Mouse (Mus musculus) NIH3T3 (cell line): ENCODE measurements around the gene Hivep2.

Source experiments
- DNase-seq: peaks from one replicate; pipeline ENCODE4 v3.0.0-alpha.2; 2012; ENCODE audit warnings: low read depth

The Hivep2 gene

GRCm38 (mm10) chr10:13965974-13966829, at the start of gene Hivep2:
Gene Hivep2, plus strand, starts transcription at chr10:13966075.
- peak; percentile 70 for DNase-seq

DNA sequence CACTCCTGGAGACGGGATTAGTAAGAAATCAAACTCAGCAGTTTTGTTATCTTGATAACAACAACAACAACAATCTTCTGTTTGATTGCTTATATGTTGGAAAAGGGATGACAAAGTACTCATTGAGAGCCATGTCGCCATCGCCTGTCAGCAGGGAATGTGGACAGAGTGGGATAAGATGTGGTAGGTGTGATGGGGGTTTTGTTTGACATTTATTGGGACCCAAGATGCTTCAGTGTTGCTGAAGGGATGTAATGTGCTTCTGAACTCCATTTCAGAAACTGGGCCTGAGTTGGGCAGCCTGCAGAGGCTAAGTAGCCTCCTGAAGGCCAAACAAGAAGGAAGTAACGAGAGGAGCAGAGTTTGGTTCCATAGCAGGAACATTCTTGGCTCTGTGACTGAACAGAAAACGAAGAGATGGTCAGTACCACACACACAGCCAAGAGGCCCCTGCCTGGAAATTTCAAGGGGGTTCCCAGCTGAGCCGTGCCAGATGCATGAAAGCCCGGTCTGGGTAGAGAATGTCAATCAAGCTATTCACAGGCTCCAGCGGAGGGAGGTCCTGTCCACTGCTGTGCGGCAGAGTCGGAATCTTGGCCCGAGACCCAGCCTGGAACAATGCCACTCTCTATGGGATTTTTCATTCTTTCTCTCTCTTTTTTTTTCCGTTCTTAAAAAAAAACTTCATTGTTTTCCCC, 49.1 kb upstream of the Hivep2 start:
- DNase-seq, result peak; percentile 67

DNA sequence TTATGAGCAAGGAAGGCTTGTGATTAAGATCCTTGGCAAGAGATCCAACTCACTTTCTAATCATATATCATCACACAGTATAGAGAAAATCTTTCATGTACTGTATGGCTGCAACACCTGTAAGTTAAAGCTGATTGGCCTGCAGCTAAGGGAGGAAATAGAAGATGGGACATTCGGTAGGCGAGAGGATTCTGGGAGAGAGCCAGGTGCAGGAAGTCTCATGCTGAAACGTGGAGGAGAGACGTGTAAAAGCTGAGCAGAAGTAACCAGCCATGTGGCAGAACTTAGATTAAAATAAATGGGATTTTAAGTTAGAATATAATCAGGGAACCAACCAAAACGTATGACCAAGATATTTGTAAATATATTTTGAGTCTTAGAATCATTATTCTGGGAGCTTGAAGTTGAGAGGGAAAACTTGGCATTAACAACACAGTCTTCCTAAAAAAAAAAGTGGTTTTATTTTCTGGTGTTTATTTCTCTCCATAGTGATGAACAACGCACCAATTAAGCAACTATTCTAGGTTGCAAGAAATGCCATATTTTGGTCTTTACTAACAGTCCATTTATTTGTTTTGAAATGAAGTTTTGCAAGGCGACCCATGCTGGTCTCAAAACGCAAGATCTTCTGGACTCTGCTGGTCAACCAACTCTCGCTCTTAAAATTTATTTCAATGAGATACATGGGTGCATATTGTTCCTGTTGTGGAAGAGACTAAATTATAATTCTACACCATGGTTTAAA, 44.1 kb upstream of the Hivep2 start:
- no peak for DNase-seq

- DNase-seq, result no peak
Measured at GRCm38 (mm10) chr10:13929306-13929705, 36.6 kb upstream of the Hivep2 start.

- no peak for DNase-seq
Measured at GRCm38 (mm10) chr10:13932147-13932546, 33.7 kb upstream of the Hivep2 start.

GRCm38 (mm10) chr10:13933320-13933719, 32.6 kb upstream of the Hivep2 start:
- no peak for DNase-seq

GRCm38 (mm10) chr10:13935646-13936045, 30.2 kb upstream of the Hivep2 start:
- DNase-seq, result no peak

GRCm38 (mm10) chr10:13941406-13941805, 24.5 kb upstream of the Hivep2 start:
- no peak for DNase-seq

DNA sequence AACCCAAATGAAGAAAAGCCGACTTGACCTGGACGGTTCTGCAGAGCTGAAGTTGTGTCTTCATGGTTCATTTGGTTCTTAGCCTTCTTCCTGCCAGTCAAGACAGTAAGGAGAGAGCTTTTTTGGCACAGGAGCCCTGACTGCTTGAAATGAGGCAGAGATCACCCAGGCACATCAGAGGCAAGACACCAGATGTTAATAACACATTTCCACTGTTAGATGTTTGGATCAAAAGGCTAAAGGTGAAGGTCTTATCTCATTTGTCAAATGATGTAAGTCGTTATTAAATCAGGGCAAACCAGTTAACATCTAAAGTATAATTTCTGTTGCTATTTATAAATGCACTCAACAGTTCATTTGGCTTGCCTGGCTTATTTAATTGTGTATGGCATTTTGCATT, 22.2 kb upstream of the Hivep2 start:
- no peak for DNase-seq

DNA sequence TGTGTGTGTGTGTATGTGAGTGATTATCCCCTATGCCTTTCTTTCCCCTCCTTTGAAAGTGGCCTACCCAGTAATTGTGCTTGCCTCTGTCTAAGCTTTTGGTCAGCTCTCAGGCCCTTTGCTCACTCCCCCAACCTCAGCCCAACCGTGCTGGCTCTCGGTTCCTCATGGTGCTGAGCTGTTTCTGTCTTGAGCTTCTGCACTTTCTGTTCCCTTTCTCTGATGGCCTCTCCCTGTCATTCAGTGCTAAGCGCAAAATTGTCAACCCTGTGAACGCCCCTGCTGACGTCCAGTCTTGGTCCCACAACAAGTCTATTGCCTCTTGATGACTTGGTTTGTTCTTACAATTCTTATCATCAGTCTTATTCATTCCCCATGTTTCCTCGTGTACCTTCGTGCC, 19.4 kb upstream of the Hivep2 start:
- DNase-seq, result no peak

- no peak for DNase-seq
Measured at GRCm38 (mm10) chr10:13962965-13963364, 2.9 kb upstream of the Hivep2 start.

- peak; percentile 26 for DNase-seq
Measured at GRCm38 (mm10) chr10:13963908-13964500, 1.9 kb upstream of the Hivep2 start.

DNA sequence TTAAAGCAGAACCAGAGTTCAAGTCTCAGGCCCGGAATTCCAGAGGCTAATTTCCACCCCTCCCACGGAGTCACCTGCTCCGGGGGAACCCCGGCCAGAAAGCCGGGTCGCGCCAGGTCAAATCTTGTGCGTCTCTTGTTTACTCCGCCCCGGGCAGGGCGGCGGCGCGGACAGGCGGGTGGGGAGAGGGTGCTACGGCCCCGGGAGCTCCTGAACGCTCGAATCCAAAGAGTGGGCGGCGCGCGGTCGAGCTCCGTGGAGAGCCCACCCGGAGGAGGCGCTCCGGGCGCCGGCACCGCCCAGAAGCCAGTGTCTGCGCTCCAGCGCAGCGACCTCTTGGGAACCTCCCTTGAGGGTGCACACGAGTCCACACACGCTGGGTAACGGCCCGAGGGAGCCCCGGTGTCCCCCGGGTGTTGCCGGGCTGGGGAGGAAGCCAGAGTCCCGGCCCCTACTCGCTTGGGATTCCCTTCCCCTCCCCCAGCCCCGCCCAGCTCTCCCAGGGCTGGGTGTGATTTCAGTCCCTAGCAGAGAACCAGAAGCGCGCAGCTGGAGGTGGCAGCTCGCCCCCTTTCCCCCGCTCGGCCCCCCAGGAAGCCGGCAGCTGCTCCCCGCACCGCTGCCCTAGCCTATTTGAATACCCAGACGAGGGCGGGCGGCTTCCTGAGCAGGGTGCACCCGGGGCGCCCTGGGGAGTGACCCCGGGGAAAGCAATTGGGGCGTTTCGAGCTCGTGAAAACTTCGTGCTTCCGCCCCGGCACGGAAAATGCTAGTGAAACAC, 1.2 kb upstream of the Hivep2 start:
- peak; percentile 81 for DNase-seq

GRCm38 (mm10) chr10:13965316-13965973, 430 bp upstream of the Hivep2 start:
- DNase-seq, result peak; percentile 93

GRCm38 (mm10) chr10:13966830-13967450, 1.1 kb downstream of the Hivep2 start:
- DNase-seq, result peak; percentile 84

GRCm38 (mm10) chr10:13967451-13968233, 1.8 kb downstream of the Hivep2 start:
- DNase-seq, result peak; percentile 87

GRCm38 (mm10) chr10:13968234-13968555, 2.3 kb downstream of the Hivep2 start:
- DNase-seq, result peak; percentile 25

- DNase-seq, result peak; percentile 89
Measured at GRCm38 (mm10) chr10:13968989-13969388, 3.1 kb downstream of the Hivep2 start.

- no peak for DNase-seq
Measured at GRCm38 (mm10) chr10:13970321-13970720, 4.4 kb downstream of the Hivep2 start.

DNA sequence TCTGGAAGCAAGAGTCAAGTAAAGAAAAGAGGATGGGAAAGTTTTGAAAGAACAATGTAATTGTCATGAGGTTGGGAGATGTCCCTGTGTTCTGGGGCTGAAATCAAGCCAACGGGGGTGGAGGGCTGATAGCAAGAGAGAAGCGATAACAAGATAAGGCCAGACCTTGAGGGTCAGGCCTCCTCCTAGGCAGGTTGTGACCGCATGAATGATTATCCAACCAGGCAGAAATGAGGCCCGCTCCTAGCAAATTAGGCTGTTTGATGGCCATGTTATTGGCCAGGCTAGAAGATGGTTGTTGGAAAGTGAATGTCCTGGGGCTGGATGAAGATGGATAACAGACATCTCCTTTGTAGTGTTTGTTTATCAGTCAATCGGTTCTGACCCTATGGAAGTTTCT, 5.4 kb downstream of the Hivep2 start:
- DNase-seq, result no peak
